Mouse (Mus musculus) testis, adult 10 weeks (tissue): ENCODE data around the gene Tnfaip8l2. TPM values are rescaled to one million over a fixed set of nuclear protein-coding genes. Genes with fewer than 3 reads are reported as not detected.

Experiments used
- polyA plus RNA-seq: library from polyadenylated mRNA; stranded (reverse); fragments of 350-450 nt; fragmentation: Illumina TruSeq; extraction: RNeasy Lipid Tissue Mini Kit (QIAGEN cat#74804); gene quantifications from one replicate; pipeline ENCODE4 v1.2.3, GENCODE M21; 2014; ENCODE audit warnings: low read depth, low replicate concordance

Gene Tnfaip8l2
- not detected for polyA plus RNA-seq

DNA sequence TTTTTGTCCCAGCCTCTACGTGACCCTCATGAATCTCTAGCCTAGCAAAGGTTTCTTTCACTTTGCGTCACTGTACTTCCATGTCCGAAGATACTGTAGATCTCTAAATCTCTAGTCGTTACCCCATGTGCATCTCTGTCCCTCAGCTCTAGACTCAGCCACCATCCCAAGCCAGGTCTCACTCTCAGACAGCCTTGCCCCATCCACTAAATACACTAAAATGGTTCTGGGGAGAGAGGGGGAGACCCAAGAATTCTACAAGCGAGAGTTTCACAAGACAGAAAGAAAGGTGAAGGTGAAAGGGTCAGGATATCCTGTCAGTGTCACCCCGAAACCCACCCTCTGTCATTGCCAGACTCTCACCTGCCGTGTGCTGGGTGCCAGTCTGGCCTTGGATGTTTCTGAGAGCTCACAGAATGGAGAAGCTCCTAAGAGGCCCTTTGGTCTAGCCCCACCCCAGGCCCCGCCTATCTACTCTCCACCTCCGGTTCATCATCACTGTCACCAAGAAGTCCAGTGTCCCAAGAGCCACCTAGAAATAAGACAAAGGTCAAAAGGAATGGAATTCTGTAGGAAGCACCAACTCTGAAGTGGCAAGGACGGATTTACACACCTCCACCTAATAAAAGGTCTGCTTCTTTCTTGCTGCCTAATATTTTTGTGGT lies at the start of gene Tnfaip8l2:
TSS of gene Tnfaip8l2 (minus strand) at position 409 of the 665 bp plus-strand sequence.

DNA sequence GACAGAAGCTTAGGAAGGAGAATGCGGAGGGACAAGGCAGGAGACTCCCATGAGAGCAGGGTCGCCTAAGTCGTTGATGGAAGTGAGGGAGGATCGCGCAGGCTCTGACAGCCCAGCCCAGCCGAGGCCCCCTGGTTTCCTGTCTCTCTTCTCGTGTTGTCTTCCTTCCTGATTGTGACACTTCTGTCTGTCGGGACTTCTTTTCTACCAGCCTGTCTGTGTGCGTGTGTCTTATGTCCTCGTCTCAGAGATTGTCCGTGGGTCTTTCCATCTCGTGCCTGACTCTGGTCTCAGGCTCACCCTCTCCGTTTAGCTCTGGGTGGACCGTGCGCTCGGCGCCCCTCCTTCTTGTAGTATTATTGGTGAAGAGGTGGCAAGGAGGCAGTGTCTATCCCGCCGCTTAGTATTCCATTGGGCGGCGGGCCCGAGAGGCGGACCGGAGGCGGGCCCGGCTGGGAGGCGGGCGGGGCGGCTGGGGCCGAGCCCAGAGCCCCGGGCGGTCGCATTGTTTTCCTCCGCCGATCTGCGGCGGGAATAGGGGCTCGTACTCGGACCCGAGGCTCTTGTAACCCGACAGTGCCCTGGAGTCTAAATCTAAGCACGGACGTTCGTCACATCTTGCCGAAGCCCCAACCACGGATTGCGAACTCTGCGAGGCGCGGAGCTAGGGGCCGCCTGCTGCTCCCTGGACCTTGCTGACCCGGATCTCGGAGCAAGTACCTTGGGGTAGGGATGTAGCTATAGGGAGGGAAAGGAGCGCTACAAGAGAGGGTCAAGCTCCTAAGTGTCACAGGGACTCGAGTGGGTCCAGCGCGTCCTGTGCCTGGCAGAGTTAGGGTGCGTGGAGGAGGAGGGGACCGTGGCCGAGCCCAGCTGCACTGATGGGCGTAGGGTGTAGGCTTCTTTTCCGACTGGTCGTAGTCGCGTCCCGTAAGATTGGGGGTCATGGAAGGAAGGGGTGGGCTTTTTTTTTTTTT lies 18.1 kb upstream of the Tnfaip8l2 start, which contains the start of gene Sema6c:
TSS of gene Sema6c (plus strand) at position 471 of the 977 bp plus-strand sequence.

DNA sequence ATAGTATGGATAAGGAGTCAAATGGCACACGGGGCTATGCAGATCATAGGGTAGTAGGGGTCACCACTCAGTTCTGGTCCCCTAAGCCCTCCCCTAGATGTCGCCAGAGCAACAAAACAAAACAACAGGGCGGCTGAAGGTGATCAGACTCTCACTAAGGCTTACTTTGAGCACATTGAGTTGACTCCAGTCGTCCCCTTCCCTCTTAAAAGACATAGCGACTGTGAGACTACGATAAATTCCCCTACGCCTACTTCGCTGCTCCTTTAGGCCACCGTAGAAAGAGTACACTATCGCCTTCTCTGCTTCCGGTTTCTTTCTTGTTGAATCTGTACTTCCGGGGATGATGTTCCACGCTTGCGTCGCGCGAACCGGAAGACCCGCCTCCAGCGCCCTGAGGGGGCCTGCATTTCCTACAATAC lies 8.5 kb downstream of the Tnfaip8l2 start, which contains the start of the genes Scnm1 and Lysmd1:
TSS of gene Scnm1 (minus strand) at position 332 of the 422 bp plus-strand sequence.
TSS of gene Lysmd1 (plus strand) at position 409 of the 422 bp plus-strand sequence.

DNA sequence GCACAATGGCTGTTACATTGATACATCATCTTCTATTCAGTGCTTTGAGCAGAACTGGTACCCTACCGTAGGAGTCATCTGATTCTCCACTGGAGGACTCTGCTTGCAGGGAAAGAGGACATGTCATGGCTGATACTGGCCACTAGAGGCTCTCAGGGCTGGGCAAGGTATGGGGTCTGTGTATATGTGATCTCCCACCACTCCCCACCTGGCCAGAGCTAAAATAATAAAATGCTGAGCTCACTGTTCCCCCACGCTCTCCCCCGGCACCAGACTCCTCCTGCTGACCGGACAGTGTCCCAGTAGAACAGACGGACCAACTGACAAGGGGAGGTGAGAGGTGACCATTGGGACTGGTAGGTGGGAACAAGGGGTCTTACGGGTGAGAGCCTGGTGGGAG lies 17.9 kb downstream of the Tnfaip8l2 start, which contains the start of gene Tmod4:
TSS of gene Tmod4 (plus strand) at position 231 of the 400 bp plus-strand sequence.

GRCm38 (mm10) chr3:95110911-95111726 lies 31.0 kb downstream of the Tnfaip8l2 start, which contains the start of gene Vps72:
Gene Vps72 (plus strand): TSS chr3:95111022.

GRCm38 (mm10) chr3:95106338-95107117 lies 35.6 kb downstream of the Tnfaip8l2 start, which contains the start of gene Pip5k1a:
Gene Pip5k1a (minus strand): TSS chr3:95106930.

Other genes with a start within 250 kb of the Tnfaip8l2 start
- 2.2 TPM for gene Selenbp1, start 209.3 kb downstream of the Tnfaip8l2 start, polyA plus RNA-seq
- 11.5 TPM for gene Rfx5, start 188.3 kb downstream of the Tnfaip8l2 start, polyA plus RNA-seq
- 8.2 TPM for gene Pi4kb, start 167.6 kb downstream of the Tnfaip8l2 start, polyA plus RNA-seq
- 11.3 TPM for gene Zfp687, start 126.9 kb downstream of the Tnfaip8l2 start, polyA plus RNA-seq
- gene Psmd4, start 99.7 kb downstream of the Tnfaip8l2 start, polyA plus RNA-seq: 14.9 TPM
- 13.8 TPM for gene Pip5k1a, start 35.4 kb downstream of the Tnfaip8l2 start, polyA plus RNA-seq
- gene Vps72, start 31.3 kb downstream of the Tnfaip8l2 start, polyA plus RNA-seq: 6.2 TPM
- gene Tmod4, start 17.9 kb downstream of the Tnfaip8l2 start, polyA plus RNA-seq: 4.3 TPM
- 18.9 TPM for gene Scnm1, start 8.3 kb downstream of the Tnfaip8l2 start, polyA plus RNA-seq
- 2.3 TPM for gene Lysmd1, start 8.3 kb downstream of the Tnfaip8l2 start, polyA plus RNA-seq
- 1.3 TPM for gene Sema6c, start 18.1 kb upstream of the Tnfaip8l2 start, polyA plus RNA-seq
- 11.1 TPM for gene Gabpb2, start 75.6 kb upstream of the Tnfaip8l2 start, polyA plus RNA-seq
- gene Cdc42se1, start 86.4 kb upstream of the Tnfaip8l2 start, polyA plus RNA-seq: 17.4 TPM
- gene Mllt11, start 89.8 kb upstream of the Tnfaip8l2 start, polyA plus RNA-seq: 185 TPM
- gene Gm128, start 99.2 kb upstream of the Tnfaip8l2 start, polyA plus RNA-seq: 57.5 TPM
- 0.28 TPM for gene Bnipl, start 108.8 kb upstream of the Tnfaip8l2 start, polyA plus RNA-seq
- 45.4 TPM for gene Mindy1, start 139.0 kb upstream of the Tnfaip8l2 start, polyA plus RNA-seq
- gene Prune1, start 139.7 kb upstream of the Tnfaip8l2 start, polyA plus RNA-seq: 8.2 TPM
- gene Anxa9, start 164.8 kb upstream of the Tnfaip8l2 start, polyA plus RNA-seq: 3.2 TPM
- 30.2 TPM for gene Cers2, start 172.4 kb upstream of the Tnfaip8l2 start, polyA plus RNA-seq
- gene Setdb1, start 214.8 kb upstream of the Tnfaip8l2 start, polyA plus RNA-seq: 35.8 TPM